Mouse (Mus musculus): ENCODE measurements around the gene Selenom. TPM values are rescaled to one million over a fixed set of nuclear protein-coding genes. Genes with fewer than 3 reads are reported as not detected.

The Selenom gene
- not detected in 2 replicates for total RNA-seq (2015; ENCODE audit: low replicate concordance)
- total RNA-seq (2017; ENCODE audit: low replicate concordance) = 1.5 TPM in 1 of 2 replicates, not detected in the other

DNA sequence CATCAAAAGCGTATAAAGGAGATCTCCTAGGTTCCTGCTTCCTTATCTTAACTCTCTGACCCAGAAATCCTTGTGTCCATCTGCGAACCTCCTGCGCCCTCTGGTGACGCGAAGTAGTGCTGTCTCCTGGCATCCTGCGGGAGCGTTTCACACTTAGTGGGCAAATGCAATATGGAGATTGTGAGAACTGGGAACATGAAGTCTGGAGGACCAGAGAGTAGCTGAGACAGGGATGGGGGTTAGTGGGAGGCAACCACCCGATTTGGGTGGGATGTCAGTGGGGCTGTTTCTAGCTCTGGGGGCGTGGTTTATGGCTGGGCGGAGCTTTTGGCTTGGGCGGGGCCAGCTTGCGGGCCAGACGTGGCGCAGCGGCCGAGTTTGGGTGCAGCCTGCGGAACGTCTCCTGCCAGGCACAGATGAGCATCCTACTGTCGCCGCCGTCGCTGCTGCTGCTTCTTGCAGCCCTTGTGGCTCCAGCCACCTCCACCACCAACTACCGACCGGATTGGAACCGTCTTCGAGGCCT is at the start of gene Selenom:
TSS of gene Selenom (plus strand) at position 156 of the 526 bp plus-strand sequence.
- peak; percentile 78 for ATAC-seq (replicated peaks; ENCODE audit: low FRiP score, poor library complexity, severe bottlenecking)

DNA sequence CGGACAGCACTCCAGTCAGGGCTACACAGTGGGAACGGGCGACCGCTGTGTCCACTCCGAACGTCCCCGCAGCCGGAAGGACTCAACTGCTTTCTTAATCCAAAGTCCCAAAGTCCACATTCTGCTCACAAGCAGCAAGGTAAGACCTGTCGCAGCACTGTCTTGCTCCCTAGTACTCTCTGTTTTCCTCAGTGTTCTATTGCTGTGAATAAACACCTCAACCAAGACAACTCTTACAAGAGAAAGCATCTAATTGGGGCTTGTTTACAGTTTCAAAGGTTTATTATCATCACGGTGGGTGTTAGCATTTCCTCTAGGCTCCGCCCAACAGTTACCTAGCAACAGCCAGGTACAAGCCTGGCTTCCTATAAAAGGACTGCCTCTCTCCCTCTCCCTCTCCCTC is 43.0 kb upstream of the Selenom start:
- ATAC-seq (replicated peaks; ENCODE audit: low FRiP score, poor library complexity, severe bottlenecking) = no peak

DNA sequence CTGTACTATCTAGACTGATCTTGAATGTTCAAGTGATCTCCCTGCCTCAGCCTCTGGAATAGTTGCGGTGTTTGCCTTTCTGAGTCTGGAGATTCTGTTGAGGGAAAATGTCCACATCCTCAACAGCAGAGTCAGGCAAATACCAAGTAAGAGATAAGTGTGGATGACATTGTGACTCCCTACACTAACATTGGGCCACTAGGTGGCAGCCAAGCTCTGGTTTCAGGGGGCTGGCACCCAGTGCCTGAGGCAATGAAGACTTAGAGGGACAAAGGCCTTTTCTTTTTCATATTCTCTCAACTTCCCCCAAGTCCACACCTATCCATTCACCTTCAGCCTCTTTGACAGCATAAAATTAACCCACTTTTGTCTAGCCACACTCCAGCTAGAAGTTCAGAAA is 42.0 kb upstream of the Selenom start:
- peak; percentile 76; the same call in 1 of the 2 replicates for ATAC-seq (replicated peaks; ENCODE audit: low FRiP score, poor library complexity, severe bottlenecking)

DNA sequence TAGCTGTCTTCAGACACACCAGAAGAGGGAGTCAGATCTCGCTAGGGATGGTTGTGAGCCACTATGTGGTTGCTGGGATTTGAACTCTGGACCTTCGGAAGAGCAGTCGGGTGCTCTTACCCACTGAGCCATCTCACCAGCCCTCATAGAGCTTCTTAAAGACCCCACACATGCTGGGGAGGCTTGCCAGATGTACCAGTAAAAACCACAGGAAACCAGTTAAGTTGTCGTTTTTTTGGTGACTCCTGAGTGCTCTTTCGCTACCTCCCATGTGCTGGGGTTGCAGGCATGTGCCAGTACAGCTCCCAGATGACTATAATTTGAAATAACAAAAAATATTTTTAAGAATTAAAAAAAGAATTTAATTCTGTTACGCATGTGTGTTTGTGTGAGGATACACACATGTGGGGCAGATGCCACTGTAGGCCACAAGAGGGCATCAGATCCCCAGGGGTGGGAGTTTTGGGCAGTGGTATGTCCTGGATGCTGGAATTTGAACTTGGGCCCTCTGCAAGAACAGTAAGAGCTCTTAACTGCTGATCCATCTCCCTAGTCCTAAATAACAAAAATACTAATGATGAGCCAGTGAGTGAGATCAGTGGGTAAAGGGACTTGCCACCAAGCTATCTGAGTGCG is 39.9 kb upstream of the Selenom start:
- no peak for ATAC-seq (replicated peaks; ENCODE audit: low FRiP score, poor library complexity, severe bottlenecking)

DNA sequence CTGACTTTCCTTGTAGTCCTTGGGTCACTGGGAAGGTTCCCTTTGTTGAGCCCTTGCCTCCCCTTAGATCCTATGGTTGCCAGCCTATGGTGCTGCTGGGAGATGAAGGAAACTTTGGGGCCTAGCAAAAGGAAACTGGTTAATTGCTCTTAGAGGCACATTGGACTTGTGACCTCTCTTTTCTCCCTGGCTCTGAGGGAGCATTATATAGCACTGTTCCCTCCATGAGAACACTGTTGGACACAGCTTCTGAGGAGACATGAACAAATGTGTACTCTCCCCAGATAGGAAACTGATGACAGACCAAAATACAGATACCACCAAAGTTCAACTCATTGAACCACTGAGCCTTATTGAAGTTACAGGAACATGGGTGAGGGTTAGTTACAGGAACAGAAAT is 39.0 kb upstream of the Selenom start:
- no peak for ATAC-seq (replicated peaks; ENCODE audit: low FRiP score, poor library complexity, severe bottlenecking)

DNA sequence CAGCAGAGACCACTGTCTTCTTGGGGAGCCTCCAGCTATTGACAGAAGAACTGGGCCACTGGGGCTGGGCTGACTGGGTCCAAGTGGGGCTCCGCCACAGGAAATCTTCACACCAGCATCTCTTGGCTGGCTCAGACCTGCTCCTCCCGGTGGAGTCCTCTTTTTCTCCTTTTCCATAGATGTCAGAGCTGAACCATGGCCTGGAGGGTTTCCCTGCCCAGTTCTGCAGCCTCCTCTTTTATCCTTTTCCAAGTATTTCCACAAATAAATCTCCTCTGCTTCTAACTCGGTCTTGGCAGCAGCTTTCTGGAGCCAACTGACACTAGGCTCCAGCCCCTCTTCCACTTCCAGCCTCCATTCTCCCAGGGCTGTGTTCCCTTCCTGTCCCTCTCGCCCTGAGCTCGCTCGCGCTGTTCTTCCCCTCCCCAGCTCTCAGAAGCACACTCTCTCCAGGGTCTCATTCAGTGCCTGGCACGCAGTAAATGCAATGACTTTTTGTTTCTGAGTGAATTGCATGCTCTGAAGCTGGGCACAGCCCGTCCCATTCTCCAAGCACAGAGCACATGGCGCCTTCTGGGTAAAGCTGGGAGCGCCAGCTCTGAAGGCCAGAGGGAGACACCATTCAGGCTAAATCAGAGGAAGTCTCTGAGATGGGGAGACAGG is 30.4 kb upstream of the Selenom start:
- no peak for ATAC-seq (replicated peaks; ENCODE audit: low FRiP score, poor library complexity, severe bottlenecking)

DNA sequence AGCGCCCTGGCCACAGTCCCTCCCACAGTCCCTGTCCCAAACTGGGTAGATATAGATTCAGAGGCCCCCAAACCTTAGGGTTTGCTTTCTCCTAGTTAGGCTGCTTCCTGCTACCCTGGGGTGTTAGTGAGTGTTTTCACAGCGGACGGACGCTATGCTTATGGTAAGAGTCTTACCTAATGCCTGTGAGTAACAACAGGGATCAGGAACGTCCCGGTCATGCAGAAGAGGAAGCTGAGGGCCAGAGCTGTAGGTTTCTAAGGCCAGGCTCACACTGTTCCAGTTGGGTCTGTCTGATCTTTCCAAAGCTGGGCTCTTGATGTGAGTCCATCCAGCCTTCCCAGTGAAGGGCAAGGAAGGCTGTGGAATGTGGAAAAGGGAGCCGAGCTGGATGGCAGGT is 28.1 kb upstream of the Selenom start:
- no peak for ATAC-seq (replicated peaks; ENCODE audit: low FRiP score, poor library complexity, severe bottlenecking)

DNA sequence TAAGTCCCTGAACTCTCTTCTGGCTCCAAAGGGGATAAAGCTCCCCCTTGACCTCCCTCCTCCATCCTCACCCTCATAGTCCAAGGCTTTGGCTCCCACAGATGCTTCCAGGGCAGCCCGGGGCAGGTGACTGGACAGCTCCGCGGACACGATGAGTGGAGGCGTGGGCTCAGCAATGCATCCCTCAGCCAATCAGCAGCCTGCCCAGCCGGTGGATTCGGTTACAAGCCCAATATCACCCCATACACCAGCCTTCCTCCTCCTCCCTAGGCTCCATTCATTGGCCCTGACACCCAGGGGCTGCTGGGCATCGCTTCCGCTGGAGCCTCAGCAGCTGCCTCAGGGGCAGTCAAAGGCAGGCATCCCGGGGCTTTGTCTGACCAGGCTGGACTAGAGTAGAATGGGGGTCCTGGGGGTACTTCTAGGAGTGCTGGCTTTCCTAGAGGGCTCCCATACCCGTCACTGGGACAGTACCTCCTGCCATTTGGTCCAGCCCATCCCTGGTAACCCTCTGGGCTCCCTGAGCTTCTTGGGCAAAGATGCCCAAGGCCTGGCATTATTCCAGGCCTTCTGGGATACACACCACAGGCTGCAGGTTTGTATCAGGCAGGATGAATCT is 26.4 kb upstream of the Selenom start, which contains the start of gene Pla2g3:
TSS of gene Pla2g3 (plus strand) at position 333 of the 619 bp plus-strand sequence.
- ATAC-seq (replicated peaks; ENCODE audit: low FRiP score, poor library complexity, severe bottlenecking) = no peak

DNA sequence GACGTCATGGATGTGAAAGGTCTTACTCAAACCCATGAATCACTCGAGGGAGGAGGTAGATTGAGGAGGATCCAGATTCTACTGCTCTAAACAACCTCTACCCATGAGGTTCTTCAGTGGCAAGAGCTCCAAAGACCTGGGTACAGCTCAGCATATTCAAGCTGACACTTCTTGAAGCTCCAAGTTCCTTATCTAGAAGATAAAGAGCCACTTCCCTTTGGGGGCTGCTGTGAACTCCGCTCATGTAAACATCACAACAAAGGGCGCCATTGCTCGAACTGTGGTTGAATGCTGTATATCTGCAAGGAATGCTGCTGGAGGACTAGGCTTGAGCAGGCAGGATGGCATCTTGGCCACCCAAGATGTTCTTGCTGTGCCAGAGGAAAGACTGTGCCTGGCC is 25.4 kb upstream of the Selenom start:
- ATAC-seq (replicated peaks; ENCODE audit: low FRiP score, poor library complexity, severe bottlenecking) = no peak

DNA sequence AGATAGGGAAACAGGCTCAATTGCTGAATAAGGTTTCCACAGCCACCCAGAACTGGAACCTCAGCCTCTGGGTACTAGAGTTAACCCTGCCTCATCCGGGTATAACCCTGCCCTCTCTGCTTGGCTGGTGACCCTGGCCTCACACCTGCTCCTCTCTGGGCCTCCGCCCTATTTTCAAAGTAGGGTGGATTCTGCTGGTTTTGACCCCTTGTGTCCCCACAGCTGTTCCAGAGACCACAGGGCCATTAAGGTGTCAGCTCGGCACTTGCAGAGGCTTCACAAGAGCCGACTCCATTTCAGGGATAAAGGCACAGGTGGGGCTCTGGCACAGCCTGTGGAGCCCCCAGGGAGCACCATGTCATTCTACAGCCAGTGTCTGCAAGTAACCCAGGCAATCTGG is 21.7 kb upstream of the Selenom start:
- ATAC-seq (replicated peaks; ENCODE audit: low FRiP score, poor library complexity, severe bottlenecking) = no peak

DNA sequence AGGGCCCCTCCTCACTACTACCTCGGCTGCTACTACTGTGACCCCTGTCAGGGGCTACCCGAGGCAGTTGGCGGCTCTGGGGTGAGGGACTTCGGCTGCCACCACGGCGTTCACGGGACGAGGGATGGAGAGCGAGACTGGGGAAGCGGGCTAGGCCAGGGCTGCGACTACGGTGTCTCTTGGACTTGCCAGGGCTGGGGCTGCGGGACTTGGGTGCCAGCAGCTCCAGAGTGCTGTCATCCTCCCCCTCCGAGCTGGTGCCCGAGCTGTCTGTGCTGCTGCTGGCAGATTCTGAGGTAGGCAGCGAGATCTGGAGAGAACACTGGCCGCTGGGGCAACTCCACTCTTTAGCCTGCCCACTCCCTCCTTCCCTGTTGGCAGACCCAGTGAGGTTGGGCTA is 19.6 kb upstream of the Selenom start:
- no peak for ATAC-seq (replicated peaks; ENCODE audit: low FRiP score, poor library complexity, severe bottlenecking)

DNA sequence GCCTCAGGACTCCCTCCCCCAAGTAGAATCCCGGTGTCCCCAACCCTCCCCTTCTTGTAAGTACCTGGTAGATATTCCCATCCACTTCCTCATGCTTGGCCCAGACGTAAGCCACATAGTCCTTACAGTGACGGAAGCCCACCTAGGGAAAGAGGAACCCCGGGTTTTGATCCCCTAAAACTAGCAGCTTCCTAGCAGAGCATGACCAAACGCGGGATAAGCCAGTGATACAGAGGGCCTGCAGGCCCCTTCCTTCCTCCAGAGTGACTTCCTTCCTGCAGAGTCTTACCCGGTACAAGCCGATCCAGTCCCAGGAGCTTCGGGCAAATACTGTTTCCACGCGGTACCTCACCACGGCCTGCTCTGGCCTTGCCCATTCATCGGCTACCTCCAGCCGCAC is 19.0 kb upstream of the Selenom start:
- ATAC-seq (replicated peaks; ENCODE audit: low FRiP score, poor library complexity, severe bottlenecking) = no peak

DNA sequence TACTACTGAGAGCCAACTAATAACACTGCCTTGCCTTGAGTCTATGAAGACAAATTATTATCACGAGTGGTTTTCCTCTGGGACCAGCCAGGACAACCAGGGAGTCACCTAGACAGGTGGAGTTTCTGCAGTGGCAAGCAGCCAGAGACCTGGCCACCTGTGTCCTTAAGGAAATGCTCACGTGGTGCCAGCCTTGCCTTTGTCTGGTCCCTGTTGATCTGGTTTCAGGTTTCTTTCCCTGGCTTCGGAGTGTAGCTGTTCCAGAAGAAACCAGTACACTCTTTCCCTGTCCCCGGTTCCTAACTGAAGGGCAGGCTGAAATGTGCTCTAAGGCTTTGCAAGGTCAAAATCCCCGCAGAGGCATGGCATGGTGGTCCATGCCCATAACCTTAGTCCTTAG is 17.7 kb upstream of the Selenom start:
- no peak for ATAC-seq (replicated peaks; ENCODE audit: low FRiP score, poor library complexity, severe bottlenecking)

DNA sequence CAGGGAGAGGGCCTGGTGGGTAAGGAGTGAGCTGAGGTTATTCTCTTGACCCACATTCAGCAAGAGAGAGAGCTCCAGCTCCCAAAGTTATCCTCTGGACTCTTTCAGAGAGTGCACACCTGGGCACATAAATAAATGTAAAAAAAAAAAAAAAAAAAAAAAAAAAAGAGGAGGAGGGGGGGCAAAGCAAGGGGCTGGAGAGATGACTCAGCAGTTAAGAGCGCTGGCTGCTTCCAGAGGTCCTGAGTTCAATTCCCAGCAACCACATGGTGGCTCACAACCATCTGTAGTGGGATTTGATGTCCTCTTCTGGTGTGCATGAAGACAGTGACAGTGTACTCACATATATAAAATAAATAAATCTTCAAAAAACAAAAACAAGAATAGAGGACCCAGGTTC is 17.2 kb upstream of the Selenom start:
- no peak for ATAC-seq (replicated peaks; ENCODE audit: low FRiP score, poor library complexity, severe bottlenecking)

DNA sequence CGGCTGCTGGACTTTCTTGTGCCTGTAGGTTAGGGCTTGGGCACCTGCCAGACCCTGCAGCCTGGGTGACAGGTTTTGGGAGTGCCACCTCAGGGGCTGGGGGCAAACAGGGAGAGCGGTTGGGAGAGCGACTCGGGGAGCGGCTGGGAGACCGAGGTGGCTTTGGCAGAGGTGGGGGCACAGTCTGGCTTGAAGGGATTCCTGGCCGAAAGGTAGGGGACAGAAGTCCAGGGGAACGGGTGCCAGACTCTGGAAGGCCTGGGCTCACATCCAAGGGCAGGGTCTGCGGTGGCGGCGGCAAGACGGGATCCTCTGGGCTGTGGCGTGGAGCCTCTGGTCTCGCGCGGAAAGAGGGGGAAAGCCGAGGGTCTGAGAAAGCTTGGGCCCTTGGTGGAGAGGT is 12.4 kb upstream of the Selenom start:
- ATAC-seq (replicated peaks; ENCODE audit: low FRiP score, poor library complexity, severe bottlenecking) = no peak

DNA sequence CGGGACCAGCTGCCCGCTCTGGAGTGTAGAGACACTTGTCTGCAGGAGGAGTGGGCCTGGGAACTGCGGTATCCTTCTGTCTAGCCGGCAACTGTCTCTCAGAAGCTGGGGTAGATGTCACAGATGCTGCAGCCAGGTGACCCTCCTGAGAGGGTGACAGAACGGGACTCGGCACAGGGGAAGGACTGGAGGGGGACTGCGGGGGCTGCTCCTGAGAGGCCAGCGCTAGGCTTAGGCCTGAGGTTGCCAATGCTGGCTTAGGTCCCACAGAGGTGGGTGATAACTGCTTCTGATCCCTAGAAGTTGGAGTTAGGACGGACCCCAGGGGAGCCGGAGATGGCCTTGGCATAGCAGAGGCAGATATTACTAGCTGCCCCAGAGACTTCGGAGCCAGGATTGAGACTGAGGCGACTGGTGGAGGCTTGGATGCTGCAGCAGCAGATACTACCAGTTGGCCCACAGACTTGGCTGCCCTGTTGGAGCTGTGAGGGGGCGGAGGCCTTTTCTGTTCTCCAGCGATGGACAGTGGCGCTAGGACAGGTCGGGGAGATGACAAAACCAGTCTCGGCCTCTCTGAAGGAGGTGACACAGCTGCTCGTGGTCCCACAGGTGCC is 11.9 kb upstream of the Selenom start:
- no peak for ATAC-seq (replicated peaks; ENCODE audit: low FRiP score, poor library complexity, severe bottlenecking)

DNA sequence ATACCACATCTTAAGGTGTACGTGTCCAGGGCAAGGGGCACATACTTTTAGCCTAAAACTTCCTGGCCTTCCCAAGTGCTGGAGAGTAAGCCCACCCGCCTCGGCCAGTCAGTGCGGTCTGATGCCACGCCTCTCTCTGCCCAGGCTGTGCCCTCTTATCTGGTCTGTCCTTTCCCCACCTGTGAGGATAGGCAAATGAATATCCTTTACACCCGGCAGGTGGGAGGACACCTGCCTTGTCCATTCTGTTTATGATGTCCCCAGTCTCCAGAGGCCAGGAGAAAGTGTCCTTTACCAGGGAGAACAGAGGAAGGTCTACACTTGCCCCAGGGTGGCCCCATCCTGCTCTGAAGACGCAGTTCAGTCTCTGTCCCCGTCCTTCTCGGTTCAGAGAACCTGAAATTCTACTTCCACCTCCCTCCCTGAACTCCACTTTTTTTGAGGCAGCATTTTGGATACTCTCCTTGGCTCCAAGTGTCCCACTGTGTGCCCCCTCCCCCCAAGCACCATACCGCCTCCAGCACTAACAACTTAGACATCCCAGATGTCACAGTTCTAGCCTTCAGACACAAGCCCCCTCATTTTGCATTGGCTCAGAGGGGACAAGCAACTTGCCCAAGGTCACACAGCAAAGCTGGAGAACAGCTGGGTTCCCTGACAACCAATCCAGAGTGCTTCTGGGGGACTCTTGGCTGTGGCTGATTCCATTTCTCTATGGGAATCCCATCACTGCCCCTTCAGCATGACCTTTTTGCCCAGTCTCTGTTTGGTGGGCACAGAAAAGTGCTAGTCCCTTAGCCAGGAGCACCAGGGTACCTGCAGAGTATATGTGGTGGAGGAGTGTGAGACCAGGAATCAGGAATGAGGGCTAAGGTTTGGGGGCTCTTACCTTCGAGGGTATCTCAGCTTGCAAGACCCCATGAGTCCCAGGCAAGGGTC is 10.5 kb upstream of the Selenom start:
- ATAC-seq (replicated peaks; ENCODE audit: low FRiP score, poor library complexity, severe bottlenecking) = no peak

DNA sequence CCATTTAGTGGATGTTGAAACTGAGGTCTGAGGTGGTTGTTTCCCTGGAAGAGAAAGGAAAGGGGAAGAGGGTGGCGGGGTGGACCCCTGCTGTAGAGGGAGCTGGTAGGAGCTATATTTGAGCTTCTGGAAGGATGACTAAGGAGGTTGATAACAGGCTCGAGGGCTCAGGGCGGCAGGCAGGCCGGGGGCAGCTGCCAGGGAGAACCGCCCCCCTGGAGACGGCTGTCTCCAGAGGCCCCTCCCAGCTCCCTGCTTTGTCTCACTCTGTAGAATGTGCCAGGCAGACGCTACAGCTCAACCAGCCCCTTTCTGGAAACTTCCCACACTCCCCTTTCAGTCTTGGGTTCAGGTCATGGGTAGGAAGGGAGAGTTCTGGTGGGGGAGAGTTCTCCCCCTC is 6.3 kb upstream of the Selenom start:
- ATAC-seq (replicated peaks; ENCODE audit: low FRiP score, poor library complexity, severe bottlenecking) = no peak

Data from erythroblast, adult 5-6 weeks (primary cell).